Mouse (Mus musculus) urinary bladder, adult 18-20 months (tissue): ENCODE results near the gene Mei4.

Experiments
- DNase-seq, 2 experiments: peaks; one replicate each; pipeline ENCODE4 v3.0.0; 2022; ENCODE audit warnings: low spot score in 2 of 2, mixed read lengths in 2 of 2

Gene Mei4

GRCm38 (mm10) chr9:82160143-82160542 is 296.7 kb downstream of the Mei4 start:
- no peak for DNase-seq

DNA sequence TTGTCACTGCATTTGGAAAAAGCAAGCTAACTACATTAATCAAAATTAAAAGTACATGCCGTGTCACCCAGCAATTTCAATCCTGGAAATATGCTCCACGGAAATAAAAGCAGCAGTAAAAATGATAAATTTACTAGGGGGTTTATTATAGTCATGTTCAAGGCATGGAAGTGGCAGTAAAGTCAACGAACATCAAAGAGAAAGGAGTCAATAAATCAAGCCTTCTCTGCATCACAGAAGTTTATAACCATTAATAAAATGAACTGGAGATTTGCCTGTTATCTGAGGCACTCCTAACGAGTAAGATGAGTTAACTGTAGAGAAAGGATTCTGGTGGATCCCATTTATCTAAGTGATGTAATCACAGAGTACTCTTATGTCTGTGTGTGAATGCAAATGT is 298.9 kb downstream of the Mei4 start:
- no peak for DNase-seq

GRCm38 (mm10) chr9:82217976-82218375 is 354.5 kb downstream of the Mei4 start:
- DNase-seq: no peak

DNA sequence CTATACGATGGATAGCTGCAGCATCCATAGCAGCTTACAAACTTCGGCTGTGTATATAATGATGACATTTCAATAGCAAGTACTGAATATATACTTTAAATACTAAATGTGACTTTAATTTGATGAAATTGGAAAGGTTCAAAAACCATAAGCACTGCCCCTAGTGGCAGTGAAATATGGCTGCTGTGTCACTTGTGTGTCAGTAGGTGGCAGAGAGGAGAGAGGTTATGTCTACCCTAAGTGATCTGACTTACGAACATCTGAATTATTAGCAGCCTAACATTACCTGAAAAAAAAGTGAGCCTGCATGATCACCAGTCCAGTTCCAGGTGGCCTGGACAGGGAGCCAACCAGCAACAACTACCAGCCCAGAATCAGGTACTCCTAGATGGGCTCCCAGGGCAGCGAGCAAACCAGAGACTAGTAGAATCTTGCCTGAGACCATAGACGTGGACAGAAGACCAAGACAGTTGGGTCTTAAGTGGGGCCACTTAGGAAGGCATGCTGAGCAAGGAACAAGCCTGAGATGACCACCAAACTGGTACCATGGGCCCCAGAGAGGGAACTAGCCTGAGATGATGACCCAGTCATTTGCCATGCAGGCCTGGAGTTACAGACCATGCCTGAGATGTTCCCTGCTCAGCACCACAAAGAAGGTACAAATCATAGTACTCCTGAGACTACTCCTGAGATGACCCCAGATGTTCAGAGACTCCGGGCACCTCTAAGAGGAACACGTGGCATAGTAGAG is 384.4 kb downstream of the Mei4 start:
- no peak for DNase-seq
